Mouse (Mus musculus): ENCODE measurements around the gene Plekha8.

Gene Plekha8

GRCm38 (mm10) chr6:54594469-54595329 lies at the start of gene Plekha8:
Plekha8 (plus strand) TSS chr6:54595111.
- peak; percentile 92 for DNase-seq (ENCODE audit: low read depth, low spot score)

GRCm38 (mm10) chr6:54548314-54549019 lies 46.4 kb upstream of the Plekha8 start:
- DNase-seq (ENCODE audit: low read depth, low spot score) = peak; percentile 7

DNA sequence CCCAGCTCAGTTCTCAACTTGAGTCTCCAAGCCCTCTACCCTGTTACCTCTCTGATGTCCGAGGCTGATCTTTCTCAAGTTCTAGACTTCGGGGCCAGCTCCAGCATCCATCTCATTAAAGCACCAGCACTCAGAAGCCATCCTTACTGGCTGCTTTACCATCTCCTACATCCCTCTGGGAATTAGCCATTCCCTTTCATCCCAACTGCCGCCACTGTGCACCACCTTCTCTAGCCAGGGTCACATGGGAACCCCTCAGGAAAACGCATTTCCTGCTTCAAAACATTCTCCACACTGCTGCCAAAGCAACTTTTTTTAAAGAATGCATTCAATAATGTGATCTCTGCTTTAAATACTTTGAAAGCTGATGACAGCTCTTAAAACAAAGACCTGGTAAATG lies 45.6 kb upstream of the Plekha8 start:
- no peak for DNase-seq (ENCODE audit: low read depth, low spot score)

GRCm38 (mm10) chr6:54550801-54551323 lies 44.0 kb upstream of the Plekha8 start:
- DNase-seq (ENCODE audit: low read depth, low spot score) = no peak

DNA sequence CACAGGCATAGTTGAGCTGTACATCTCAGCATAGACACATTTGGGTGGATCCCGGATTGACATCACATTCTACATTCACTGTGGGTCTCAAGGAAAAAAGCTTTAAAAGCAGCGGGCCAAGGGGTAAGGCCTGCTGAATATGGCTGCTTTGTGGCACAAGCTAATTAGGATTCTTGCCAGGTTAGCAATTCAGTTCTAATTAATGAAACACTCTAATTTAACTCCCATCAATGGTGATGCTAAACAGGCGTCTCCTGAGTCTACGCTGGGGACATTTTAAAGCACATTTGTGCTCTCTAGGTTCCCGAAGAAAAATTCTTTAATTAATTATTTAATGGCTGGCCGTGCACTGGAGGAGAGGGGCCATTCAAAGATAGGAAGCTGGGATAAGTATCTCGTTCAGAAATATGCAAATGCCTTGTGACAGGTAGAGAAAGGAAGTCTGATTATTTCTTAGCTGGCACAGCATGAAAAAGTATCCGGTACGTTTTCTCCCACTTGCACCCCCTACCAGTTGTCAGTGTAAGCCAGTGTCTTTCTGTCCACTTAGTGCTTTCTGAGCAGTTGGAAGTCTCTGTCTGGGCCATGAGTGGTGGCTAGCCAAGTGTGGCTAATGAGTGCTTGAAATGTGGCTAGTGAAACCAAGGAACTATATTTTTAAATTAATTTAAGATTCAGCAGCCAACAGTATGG lies 42.0 kb upstream of the Plekha8 start:
- no peak for DNase-seq (ENCODE audit: low read depth, low spot score)

GRCm38 (mm10) chr6:54553632-54554031 lies 41.3 kb upstream of the Plekha8 start:
- DNase-seq (ENCODE audit: low read depth, low spot score) = no peak

- DNase-seq (ENCODE audit: low read depth, low spot score) = no peak
Measured at GRCm38 (mm10) chr6:54554341-54555110, 40.4 kb upstream of the Plekha8 start.

DNA sequence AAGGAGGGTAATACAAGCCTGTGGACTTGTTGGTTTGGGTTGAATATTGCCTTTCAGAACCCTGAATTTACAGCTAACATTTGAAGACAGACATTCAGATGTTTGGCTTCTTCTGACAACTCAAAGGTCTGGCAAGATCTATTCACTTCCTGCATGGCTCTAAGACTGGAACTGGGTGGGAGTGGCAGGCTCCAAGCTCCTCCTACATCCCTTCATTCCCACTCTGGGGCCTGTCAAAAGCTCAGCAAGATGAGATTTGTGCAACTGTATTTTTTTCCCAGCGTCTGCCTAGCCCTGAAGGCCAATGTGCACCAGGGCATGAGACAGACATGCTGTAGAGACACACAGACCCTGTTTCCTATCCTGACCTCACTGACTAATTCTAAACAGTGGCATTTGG lies 39.1 kb upstream of the Plekha8 start:
- DNase-seq (ENCODE audit: low read depth, low spot score) = no peak

DNA sequence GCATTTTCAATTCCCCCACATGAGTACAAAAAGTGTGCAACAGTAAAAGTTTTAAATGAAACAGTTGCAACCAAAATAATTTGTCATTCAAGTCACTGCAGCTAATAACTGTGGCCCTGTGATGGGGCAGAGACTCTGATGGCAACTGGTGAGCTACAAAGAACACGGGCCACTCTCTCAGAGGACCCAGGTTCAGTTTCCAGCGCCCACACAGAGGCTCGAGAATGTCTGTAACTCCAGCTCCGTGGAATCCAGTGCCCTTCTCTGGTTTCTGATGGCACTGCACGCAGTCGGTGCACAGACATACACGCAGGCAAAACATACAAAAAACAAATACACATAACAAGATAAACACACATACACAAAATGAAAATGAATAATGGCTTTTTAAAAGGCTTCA lies 37.2 kb upstream of the Plekha8 start:
- DNase-seq (ENCODE audit: low read depth, low spot score) = no peak

DNA sequence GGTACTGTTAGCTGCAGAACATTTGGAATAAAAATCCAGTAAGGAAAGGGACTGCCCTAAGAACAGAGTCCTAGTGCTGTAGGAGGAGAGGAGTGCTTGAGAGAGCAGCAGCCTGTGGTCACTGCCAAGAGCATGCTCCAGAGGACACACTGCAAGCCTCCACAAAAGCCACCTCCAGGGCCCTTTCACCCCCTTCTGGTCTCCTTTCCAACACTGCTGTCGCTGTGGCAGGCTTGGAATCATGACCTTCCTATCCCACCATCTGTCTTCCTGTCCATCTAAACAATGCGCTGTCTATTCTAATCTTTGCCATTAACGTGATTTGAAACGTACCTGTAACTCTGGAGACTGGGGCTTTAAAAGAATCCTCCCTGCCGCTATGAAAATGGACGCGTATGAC lies 36.4 kb upstream of the Plekha8 start:
- DNase-seq (ENCODE audit: low read depth, low spot score) = no peak

- DNase-seq (ENCODE audit: low read depth, low spot score) = no peak
Measured at GRCm38 (mm10) chr6:54562018-54562809, 32.7 kb upstream of the Plekha8 start.

GRCm38 (mm10) chr6:54563561-54563960 lies 31.4 kb upstream of the Plekha8 start:
- DNase-seq (ENCODE audit: low read depth, low spot score) = no peak

DNA sequence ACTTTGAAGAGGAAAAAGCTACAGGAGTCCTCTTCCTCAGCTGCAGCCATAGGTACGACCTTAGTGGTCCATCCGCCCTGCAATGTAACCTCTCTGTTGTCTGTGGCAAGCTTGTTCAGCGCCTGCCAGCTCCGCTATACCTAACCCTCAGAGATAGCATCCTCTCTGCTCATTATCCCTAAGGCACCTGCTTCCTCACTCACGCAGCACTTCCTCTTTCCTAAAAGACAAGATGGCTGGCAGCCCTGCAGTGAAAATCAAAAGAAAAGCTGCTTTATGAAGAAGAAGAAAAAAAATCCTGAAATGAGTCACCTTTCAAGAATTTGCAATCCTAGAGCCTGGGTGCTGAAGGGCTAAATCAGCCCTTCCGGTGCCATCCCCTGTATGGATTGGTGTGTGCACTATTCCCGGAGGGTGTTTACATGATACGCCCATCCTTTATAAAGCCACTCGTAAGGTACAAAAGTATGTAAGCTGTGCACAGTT lies 30.4 kb upstream of the Plekha8 start:
- DNase-seq (ENCODE audit: low read depth, low spot score) = no peak

- peak; percentile 52 for DNase-seq (ENCODE audit: low read depth, low spot score)
Measured at GRCm38 (mm10) chr6:54565012-54565411, 29.9 kb upstream of the Plekha8 start.

GRCm38 (mm10) chr6:54565665-54566545 lies 29.0 kb upstream of the Plekha8 start, which contains the start of gene Scrn1:
Scrn1 (minus strand) TSS chr6:54566489.
- DNase-seq (ENCODE audit: low read depth, low spot score) = peak; percentile 68

DNA sequence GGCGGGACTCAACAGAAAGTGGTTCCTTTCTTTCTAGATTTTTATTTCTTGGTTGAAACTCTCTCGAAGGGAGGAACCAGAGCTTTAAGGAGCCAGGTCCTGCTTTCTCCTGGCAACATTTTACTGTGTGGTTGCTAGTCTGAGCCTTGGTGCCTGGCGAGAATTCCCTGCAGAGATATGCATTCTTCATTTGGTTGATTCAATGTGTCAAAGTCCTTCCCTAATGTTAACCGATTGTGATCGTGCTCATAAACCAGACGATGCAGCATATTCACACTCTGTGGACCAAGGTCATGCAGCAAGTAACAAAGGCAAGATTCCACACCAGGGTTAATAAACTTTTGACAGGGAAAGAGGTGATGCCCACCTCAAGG lies 28.4 kb upstream of the Plekha8 start:
- DNase-seq (ENCODE audit: low read depth, low spot score) = no peak

GRCm38 (mm10) chr6:54569776-54570175 lies 25.1 kb upstream of the Plekha8 start:
- no peak for DNase-seq (ENCODE audit: low read depth, low spot score)

- no peak for DNase-seq (ENCODE audit: low read depth, low spot score)
Measured at GRCm38 (mm10) chr6:54573218-54573955, 21.5 kb upstream of the Plekha8 start.

- peak; percentile 66 for DNase-seq (ENCODE audit: low read depth, low spot score)
Measured at GRCm38 (mm10) chr6:54586175-54586574, 8.7 kb upstream of the Plekha8 start.
